Mouse (Mus musculus): Measurements from ENCODE around the gene Myh7. TPM values are rescaled to one million over a fixed set of nuclear protein-coding genes. Genes with fewer than 3 reads are reported as not detected.

The Myh7 gene
- total RNA-seq, 2 experiments from 2014 or later = 5.4 to 5.5 TPM

- intact Hi-C loops (cut with DNase I) = no loop called here
- DNase-seq (ENCODE audit: extremely low spot score in 1 of 2, low spot score in 2 of 2) = no peak
Measured at GRCm38 (mm10) chr14:54932645-54933150, 61.7 kb downstream of the Myh7 start, which contains the start of gene Il25. Gene Il25 (plus strand): TSS chr14:54932695.

- intact Hi-C loops (cut with DNase I) = no loop called here
- peak in 1 of 2 experiments; percentile 62 for DNase-seq (ENCODE audit: extremely low spot score in 1 of 2, low spot score in 2 of 2)
Measured at GRCm38 (mm10) chr14:54930431-54930830, 64.0 kb downstream of the Myh7 start.

- intact Hi-C loops (cut with DNase I) = no loop called here
- no peak for DNase-seq (ENCODE audit: extremely low spot score in 1 of 2, low spot score in 2 of 2)
Measured at GRCm38 (mm10) chr14:54929801-54930200, 64.6 kb downstream of the Myh7 start.

- DNase-seq (ENCODE audit: extremely low spot score in 1 of 2, low spot score in 2 of 2) = no peak
- intact Hi-C loops (cut with DNase I) = no loop called here
Measured at GRCm38 (mm10) chr14:54927296-54927695, 67.1 kb downstream of the Myh7 start.

GRCm38 (mm10) chr14:54926401-54927158, 67.8 kb downstream of the Myh7 start:
- DNase-seq (ENCODE audit: extremely low spot score in 1 of 2, low spot score in 2 of 2) = peak in 1 of 2 experiments; percentile 80
- intact Hi-C loops (cut with DNase I) = no loop called here

- DNase-seq (ENCODE audit: extremely low spot score in 1 of 2, low spot score in 2 of 2) = peak in 1 of 2 experiments; percentile 75
- intact Hi-C loops (cut with DNase I) = no loop called here
Measured at GRCm38 (mm10) chr14:54925349-54926342, 68.8 kb downstream of the Myh7 start, which contains the start of gene Efs. Gene Efs (minus strand): TSS chr14:54926126.

GRCm38 (mm10) chr14:54924641-54925348, 69.6 kb downstream of the Myh7 start:
- no peak for DNase-seq (ENCODE audit: extremely low spot score in 1 of 2, low spot score in 2 of 2)
- intact Hi-C loops (cut with DNase I) = no loop called here

Small RNAs within 50 kb of the gene (microRNA-seq; reads per million reads assigned to microRNA genes)
- gene Mir208a (4.3 reads per million, percentile 15 among the genes with 10 or more reads in this experiment), gene Mir208b (7.2 reads per million, percentile 25 among the genes with 10 or more reads in this experiment)

Other genes starting within 250 kb of the Myh7 start
- gene Slc7a8, start 212.7 kb downstream of the Myh7 start, total RNA-seq (2021) = 10 to 100 TPM; 62.2 to 67.9 TPM
- gene Rnf212b, start 180.5 kb downstream of the Myh7 start, total RNA-seq (2021) = not detected
- gene Homez, start 123.7 kb downstream of the Myh7 start, total RNA-seq (2021) = 10 to 100 TPM; 16.7 to 18.5 TPM
- gene Ppp1r3e, start 117.1 kb downstream of the Myh7 start, total RNA-seq (2021) = 10 to 100 TPM; 26.9 to 28.4 TPM
- 10 to 100 TPM; 83.0 to 84.4 TPM for gene Bcl2l2, start 111.2 kb downstream of the Myh7 start, total RNA-seq (2021)
- 1 to 10 TPM in 1 of 2 experiments, not detected in 1; 1.9 TPM for gene Gm20521, start 111.2 kb downstream of the Myh7 start, total RNA-seq (2021)
- 100 to 1,000 TPM; 272 to 278 TPM for gene Pabpn1, start 102.1 kb downstream of the Myh7 start, total RNA-seq (2021)
- 100 to 1,000 TPM; 562 to 600 TPM for gene Slc22a17, start 81.5 kb downstream of the Myh7 start, total RNA-seq (2021)
- 1 to 10 TPM; 7.9 to 8.8 TPM for gene Efs, start 68.5 kb downstream of the Myh7 start, total RNA-seq (2021)
- gene Il25, start 61.9 kb downstream of the Myh7 start, total RNA-seq (2021) = not detected
- gene Cmtm5, start 58.4 kb downstream of the Myh7 start, total RNA-seq (2021) = 10 to 100 TPM; 23.5 to 25.2 TPM
- 1 to 10 TPM; 2.2 to 3.8 TPM for gene Myh6, start 27.7 kb downstream of the Myh7 start, total RNA-seq (2021)
- gene Gm17428, start 17.7 kb downstream of the Myh7 start, total RNA-seq (2021) = not detected
- gene Ngdn, start 20.8 kb upstream of the Myh7 start, total RNA-seq (2021) = 10 to 100 TPM; 21.5 to 26.8 TPM
- 10 to 100 TPM; 26.6 to 27.2 TPM for gene Zfhx2, start 97.7 kb upstream of the Myh7 start, total RNA-seq (2021)
- gene Thtpa, start 100.2 kb upstream of the Myh7 start, total RNA-seq (2021) = 10 to 100 TPM; 31.4 to 31.5 TPM
- gene Ap1g2, start 112.0 kb upstream of the Myh7 start, total RNA-seq (2021) = 10 to 100 TPM; 14.6 to 18.0 TPM
- gene Jph4, start 122.3 kb upstream of the Myh7 start, total RNA-seq (2021) = 100 to 1,000 TPM; 368 to 375 TPM
- not detected for gene Dhrs2, start 227.4 kb upstream of the Myh7 start, total RNA-seq (2021)

All from left cerebral cortex, postnatal 10 days (tissue).